Mouse (Mus musculus): ENCODE measurements around the gene Fam240a.

The Fam240a gene

GRCm38 (mm10) chr9:110895994-110896393 is 20.7 kb downstream of the Fam240a start:
- no peak for DNase-seq (ENCODE audit: extremely low spot score, low read depth, low spot score)

DNA sequence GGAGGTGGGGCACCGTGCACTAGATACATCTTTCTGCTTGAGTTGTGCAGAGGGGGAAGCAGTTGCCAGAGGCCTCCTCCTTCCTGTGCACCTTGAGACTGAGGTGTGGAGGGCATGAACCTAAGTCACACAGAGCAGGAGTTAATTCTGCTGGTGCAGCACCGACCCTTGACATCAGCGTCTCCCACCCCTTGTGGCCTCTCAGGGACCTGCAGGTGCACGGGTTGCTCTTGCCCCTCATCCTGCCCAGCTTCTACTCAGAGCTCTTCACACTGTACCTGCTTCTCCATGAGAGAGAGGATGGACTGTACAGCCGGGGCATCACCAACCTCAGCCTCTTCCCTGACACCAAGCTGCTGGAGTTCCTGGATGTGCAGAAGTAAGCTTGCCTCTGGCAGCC is 21.2 kb downstream of the Fam240a start:
- DNase-seq (ENCODE audit: extremely low spot score, low read depth, low spot score) = no peak

- DNase-seq (ENCODE audit: extremely low spot score, low read depth, low spot score) = no peak
These were observed 23.2 kb downstream of the Fam240a start for GRCm38 (mm10) chr9:110893429-110893828.

DNA sequence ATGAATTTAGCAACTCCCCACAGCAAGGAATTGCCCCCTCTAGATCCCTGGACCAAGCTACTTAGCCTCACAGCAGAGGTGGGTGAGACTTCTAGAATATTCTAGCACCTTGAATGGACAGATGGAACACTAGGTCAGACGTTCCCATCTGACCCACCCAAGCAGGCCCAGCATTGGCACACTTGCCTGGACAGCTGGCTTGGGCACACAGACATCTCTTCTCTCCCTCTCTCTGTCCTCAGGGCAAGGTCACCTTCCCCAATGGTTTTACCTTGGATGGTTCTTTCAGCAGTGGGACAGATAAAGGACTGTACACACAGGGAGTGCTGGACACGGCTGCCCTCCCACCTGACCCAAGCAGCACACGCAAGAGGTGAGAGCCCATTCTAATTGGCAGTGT is 24.1 kb downstream of the Fam240a start:
- no peak for DNase-seq (ENCODE audit: extremely low spot score, low read depth, low spot score)

DNA sequence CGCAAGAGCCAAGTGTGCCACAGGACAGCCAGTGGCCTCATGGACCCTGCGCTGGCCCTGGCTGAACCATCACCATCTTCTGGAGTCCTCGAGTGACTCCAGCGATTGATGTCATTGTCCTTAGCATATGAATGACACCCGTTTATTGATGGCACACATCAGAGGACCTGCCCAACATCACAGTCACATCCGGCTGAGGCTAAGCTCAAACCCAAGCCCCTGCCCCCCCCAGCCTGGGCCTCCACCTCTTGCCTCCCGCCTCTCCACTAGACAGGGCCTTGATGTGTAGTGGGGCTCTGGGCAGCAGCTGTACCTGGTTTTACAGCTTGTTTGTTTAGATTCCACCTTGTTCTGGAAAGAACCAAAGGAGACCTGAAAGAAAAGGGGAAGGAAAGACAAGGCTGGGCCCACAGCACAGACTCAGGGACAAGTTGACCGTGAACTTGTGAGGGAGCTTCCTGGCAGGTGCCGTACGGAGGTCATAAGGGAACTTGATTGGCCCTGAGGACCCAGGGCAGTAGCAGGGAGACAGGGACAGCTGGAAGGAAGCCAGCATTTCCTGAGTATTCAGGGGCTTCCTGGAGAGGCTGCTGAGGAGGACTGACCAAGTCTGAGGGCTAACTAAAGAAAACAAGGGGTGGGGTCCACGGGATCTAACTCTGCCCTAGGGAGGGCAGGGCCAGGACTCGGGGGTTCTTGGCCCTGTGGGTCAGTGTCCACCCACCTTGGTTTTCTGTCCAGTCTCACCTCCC is 25.4 kb downstream of the Fam240a start:
- DNase-seq (ENCODE audit: extremely low spot score, low read depth, low spot score) = no peak

- DNase-seq (ENCODE audit: extremely low spot score, low read depth, low spot score) = no peak
These were observed 26.5 kb downstream of the Fam240a start for GRCm38 (mm10) chr9:110890026-110890783.

DNA sequence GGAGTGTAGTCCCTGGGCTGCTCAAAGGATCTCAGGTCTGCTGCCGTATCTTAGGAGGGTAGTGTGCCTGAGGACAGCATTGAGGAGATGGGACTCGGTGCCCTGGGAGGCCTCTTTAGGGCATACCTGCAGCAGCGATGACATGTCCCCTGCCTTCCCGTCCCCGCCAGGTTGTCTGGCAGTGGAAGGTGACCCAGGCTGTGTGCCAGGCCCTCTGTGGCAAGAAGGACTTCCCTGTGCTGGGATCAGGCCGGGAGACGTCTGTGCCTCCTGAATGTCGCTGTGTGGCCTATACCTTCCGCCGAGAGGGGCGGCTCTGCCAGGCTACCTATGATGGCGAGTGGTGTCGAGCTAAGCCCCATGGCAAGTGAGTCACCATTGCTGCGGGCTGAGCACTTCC is 27.7 kb downstream of the Fam240a start:
- DNase-seq (ENCODE audit: extremely low spot score, low read depth, low spot score) = no peak

DNA sequence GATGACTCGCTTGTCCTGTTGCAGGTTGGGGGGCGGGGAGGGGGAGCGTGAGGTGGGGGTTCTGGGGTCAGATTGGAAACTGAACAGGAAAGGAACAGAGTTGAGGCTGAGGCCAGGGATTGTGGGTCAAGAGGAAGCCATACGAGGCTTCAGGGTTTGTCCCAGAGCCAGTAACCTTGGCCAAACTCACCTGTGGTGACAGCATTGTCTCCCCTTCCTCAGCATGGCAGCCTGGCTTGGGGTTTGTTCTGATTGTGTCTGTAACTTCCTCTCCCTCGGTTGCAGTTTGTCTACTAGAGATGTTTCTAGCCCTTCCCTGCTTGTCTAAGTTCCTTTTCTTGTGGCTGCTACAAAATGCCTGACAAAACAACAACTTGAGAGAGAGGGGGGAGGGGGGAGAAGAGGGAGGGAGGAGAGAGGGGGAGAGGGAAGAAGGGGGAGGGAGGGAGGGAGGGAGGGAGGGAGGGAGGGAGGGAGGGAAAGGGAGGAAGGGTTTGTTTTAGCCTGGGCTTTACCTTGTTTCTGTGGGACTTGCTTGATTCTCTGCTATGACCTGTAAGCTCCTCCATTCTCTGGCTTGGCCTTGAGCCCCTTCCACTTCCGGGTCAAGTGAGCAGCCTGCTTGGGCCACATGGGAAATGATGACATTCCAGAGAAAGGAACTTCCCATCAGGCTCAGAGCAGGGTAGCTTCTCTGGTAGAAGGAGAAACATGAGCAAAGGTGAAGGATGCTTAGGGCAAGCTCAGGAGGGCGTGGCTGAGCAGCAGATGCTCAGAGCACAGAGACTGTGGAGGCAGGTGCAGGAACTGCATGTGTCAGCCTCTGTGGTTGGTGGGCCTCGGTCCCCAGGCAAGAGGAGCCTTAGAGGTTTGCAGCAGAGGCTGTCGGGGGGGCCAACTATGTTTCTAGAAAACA is 29.0 kb downstream of the Fam240a start:
- no peak for DNase-seq (ENCODE audit: extremely low spot score, low read depth, low spot score)

GRCm38 (mm10) chr9:110881953-110882352 is 34.7 kb downstream of the Fam240a start:
- no peak for DNase-seq (ENCODE audit: extremely low spot score, low read depth, low spot score)

DNA sequence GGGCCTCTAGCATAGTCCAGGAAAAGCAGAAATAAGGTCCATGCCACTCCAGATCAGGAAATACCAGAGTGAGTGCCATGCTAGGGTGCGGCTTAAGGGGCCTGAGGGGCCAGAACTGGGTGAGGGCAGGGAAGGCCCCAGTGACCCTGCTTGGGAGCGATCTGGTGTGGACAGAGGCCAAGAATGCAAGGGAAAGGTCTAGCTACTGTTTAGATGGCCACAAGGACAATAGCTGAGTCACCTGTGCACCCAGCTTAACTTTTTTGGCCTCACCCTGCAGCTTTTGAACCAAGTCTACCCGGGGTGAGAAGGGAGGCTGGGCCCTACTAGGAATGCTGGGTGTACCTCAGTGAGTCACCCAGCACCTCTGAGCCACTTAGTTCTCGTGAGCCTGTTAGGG is 35.9 kb downstream of the Fam240a start:
- no peak for DNase-seq (ENCODE audit: extremely low spot score, low read depth, low spot score)

GRCm38 (mm10) chr9:110879998-110880561 is 36.6 kb downstream of the Fam240a start, which contains the start of gene Tmie:
Gene Tmie, minus strand, starts transcription at chr9:110880113.
- no peak for DNase-seq (ENCODE audit: extremely low spot score, low read depth, low spot score)

- DNase-seq (ENCODE audit: extremely low spot score, low read depth, low spot score) = no peak
These were observed 37.3 kb downstream of the Fam240a start, which contains the start of gene Als2cl for GRCm38 (mm10) chr9:110879191-110879920. Gene Als2cl, plus strand, starts transcription at chr9:110879870.

DNA sequence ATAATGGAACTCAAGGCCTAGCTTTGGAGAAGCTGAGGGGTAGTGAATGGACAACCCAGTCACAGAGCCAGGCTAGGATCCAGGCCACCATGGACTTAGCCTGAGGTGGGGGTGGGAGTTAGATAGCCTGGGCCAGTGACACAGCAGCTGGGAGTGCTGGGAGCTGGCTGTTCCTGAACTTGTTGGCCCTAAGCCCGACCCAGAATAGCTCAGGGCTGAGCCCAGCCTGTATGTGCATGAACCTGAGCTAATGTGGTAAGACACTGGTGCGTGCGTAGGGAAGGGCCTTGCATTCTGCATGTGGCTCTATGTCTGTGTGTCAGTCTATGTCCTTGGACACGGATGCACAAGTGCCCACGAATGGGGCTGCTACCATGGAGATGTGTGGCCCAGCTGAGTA is 38.8 kb downstream of the Fam240a start:
- no peak for DNase-seq (ENCODE audit: extremely low spot score, low read depth, low spot score)

DNA sequence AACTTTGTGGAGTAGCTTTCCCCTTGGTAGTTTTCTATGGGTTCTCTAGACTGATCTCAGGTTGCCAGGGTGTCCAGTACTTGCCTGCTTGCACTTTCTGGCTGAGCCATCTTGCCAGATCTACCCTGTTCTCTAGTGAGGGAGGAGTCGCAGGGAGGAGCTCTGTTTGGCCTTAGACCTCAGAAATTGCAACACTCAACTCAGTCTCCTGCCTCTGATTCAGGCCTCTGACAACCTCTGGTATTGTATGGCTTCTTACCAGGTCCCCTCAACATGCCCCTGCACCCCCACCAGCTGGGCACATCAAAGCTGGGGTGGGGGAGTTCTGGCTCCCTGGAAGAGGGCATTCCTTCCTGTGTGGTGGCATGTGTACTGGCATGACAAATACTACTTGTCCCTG is 39.3 kb downstream of the Fam240a start:
- no peak for DNase-seq (ENCODE audit: extremely low spot score, low read depth, low spot score)

DNA sequence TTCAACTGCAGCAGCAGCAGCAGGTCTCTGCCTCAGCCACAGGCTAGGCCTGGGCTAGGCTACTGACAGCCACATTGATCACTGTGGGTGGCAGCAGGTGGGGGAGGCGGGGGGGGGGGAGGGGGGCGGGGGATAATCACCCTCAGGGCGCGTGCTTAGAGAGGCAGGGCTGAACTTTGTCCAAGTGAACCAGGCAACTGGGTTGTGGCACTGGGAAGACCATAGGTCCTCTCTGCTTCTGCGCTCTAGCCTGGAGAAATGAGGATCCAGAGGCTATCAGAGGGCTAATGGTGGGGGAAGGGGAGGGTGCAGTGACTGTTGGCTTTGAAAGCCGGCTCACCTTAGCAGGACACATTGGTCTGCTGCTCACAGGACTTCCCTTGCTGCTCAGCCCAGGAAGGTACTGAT is 41.4 kb downstream of the Fam240a start:
- no peak for DNase-seq (ENCODE audit: extremely low spot score, low read depth, low spot score)

- no peak for DNase-seq (ENCODE audit: extremely low spot score, low read depth, low spot score)
These were observed 41.9 kb downstream of the Fam240a start for GRCm38 (mm10) chr9:110874660-110875191.

GRCm38 (mm10) chr9:110873681-110874659 is 42.7 kb downstream of the Fam240a start:
- no peak for DNase-seq (ENCODE audit: extremely low spot score, low read depth, low spot score)

GRCm38 (mm10) chr9:110871030-110871429 is 45.6 kb downstream of the Fam240a start:
- peak; percentile 30 for DNase-seq (ENCODE audit: extremely low spot score, low read depth, low spot score)
